Mouse (Mus musculus): ENCODE measurements around the gene Defb43. TPM values are rescaled to one million over a fixed set of nuclear protein-coding genes. Genes with fewer than 3 reads are reported as not detected.

Gene Defb43
- not detected in 2 replicates for polyA plus RNA-seq (2016; fragmentation: Nextera tagmentation; extraction: Ambion mirVana)

DNA sequence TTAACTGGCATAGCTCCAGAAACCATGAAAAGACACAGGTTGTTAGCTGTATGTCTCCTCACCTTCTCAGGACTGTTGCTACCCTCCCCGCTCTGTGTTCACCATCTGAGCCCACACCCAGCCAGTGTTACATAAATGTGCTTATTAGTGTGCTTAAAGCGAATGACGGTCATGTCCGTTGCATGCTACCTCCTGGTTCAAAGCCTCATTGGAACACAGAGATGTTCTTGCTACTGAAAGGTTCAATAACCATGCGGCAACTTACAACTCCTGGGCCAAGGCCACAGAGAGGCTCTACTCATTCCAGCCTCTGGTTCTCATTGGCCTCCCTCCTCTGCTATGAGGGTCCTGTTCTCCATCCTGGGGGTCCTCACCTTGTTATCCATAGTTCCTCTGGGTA, at the start of gene Defb43:
Gene Defb43, plus strand, starts transcription at position 301 of the 400 bp plus-strand sequence.
- Histone ChIP-seq H3K4me2 (replicated peaks) (no peak within 1 kb of the TSS), H3K4me3 (no peak within 1 kb of the TSS), H3K27ac (no peak within 1 kb of the TSS), H3K4me1 (no peaks in the 10 kb centered on the region), H3K9ac (no peak within 1 kb of the TSS), H3K36me3 (no peaks in the 10 kb centered on the region), H3K27me3 (no peaks in the 10 kb centered on the region), H3K9me3 (replicated peaks) (no peaks in the 10 kb centered on the region)
- WGBS, result 96% methylated on average over 5 of the region's 5 CpGs
- ATAC-seq (ENCODE audit: low FRiP score), result no peak

DNA sequence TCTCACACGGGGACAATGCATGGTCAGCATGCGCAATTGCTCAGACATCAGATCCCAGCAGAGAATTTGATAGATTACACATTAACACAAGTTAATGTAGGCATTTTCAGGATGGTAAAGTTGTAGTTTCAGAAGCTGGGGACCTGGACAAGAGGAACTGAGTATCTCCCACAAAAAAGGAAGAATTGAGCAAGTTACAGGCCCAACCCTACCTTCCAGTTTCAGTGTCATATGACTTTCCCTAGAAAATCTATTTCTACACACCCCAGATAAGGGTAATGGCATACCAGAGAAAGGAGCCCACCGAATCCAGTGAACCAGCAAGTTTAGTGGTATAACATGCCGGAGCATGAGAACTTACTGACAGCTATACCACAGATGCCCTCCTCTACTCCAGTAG, 47.9 kb upstream of the Defb43 start:
- peaks cover 10% of the 10 kb centered on the region for H3K36me3 ChIP-seq
- H3K4me1 ChIP-seq, result peaks cover 10% of the 10 kb centered on the region; the same call in 1 of the 2 replicates
- no peak for ATAC-seq (ENCODE audit: low FRiP score)
- WGBS, result 91% methylated on average over 4 of the region's 4 CpGs
- no peaks in the 10 kb centered on the region for H3K9me3 ChIP-seq (replicated peaks)
- H3K27me3 ChIP-seq, result no peaks in the 10 kb centered on the region
- H3K27ac ChIP-seq, result no peak overlapping the region
- no peak overlapping the region for H3K4me2 ChIP-seq (replicated peaks)
- H3K4me3 ChIP-seq, result no peak overlapping the region
- H3K9ac ChIP-seq, result no peak overlapping the region

DNA sequence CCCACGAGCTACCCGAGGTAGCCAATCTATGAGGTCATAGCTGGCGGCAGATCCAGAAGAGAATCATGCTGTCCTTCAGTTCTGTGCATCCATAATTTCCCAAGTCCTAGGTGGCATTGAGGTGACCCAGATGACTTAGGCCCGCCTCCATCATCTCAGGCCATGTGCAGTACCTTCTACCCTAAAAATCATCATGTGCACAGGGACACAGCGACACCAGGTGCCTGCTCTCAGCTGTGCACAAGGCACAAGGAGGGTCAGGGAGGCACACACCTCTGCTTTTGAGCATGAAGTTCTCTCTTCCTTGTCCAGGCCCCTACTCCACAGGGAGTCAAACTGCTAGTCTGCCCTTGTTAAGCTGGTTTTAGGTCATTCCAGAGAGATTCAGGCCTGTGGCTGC, 46.2 kb upstream of the Defb43 start:
- H3K9ac ChIP-seq, result no peak overlapping the region

DNA sequence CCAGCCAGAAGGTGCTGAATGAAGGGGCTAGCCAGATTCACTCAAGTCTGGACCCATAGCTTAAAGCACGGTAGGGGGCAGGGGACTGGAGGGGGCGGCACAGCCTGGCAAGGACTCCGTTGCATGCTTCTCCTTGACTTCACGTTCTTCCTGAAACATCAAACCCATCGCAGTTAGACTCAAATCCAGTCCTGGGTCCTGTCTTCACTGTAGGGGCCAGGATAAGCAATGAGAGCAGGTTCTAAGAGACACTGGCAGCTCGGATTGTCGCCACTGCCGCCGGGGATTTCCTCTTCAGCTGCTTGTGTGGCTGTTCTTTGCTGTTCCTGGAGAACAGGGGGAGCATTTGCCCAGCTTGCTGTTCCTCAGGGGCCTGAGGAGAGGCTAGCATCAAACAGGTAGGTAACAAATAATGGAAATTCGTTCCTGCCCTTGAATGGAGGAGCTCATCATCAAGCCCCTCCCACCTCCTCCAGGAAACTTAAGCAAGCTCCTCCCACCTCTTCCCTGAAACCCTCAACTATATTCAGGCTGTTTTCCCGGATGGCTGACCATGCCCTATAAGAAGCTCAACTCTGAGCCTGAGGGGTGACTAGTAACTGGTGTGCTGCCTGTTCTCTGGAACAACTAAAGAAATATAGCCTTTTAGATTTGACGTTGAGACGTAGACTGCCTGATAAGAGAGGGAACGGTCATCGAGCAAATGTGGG, 45.6 kb upstream of the Defb43 start:
- no peak for ATAC-seq (ENCODE audit: low FRiP score)
- Histone ChIP-seq H3K4me3 (peak overlapping the region; percentile 10; the same call in 1 of the 2 replicates), H3K27me3 (no peaks in the 10 kb centered on the region), H3K4me2 (replicated peaks) (peak overlapping the region; percentile 44), H3K36me3 (no peaks in the 10 kb centered on the region), H3K27ac (peak overlapping the region; percentile 5; the same call in 1 of the 2 replicates), H3K9me3 (replicated peaks) (no peaks in the 10 kb centered on the region), H3K9ac (0 out of 2 replicates have a peak overlapping the region, but pooled peaks have one; percentile 14), H3K4me1 (peaks cover 10% of the 10 kb centered on the region; the same call in 1 of the 2 replicates)
- WGBS, result 28% methylated on average over 15 of the region's 15 CpGs

More for the DNA sequence above, 46.2 kb upstream of the Defb43 start:
- WGBS, result 89% methylated on average over 5 of the region's 5 CpGs
- Histone ChIP-seq H3K4me2 (replicated peaks) (peak overlapping the region; percentile 44; the same call in 1 of the 2 replicates), H3K27ac (no peak overlapping the region), H3K9me3 (replicated peaks) (no peaks in the 10 kb centered on the region), H3K36me3 (no peaks in the 10 kb centered on the region), H3K4me3 (no peak overlapping the region), H3K4me1 (peaks cover 10% of the 10 kb centered on the region; the same call in 1 of the 2 replicates), H3K27me3 (no peaks in the 10 kb centered on the region)
- no peak for ATAC-seq (ENCODE audit: low FRiP score)

DNA sequence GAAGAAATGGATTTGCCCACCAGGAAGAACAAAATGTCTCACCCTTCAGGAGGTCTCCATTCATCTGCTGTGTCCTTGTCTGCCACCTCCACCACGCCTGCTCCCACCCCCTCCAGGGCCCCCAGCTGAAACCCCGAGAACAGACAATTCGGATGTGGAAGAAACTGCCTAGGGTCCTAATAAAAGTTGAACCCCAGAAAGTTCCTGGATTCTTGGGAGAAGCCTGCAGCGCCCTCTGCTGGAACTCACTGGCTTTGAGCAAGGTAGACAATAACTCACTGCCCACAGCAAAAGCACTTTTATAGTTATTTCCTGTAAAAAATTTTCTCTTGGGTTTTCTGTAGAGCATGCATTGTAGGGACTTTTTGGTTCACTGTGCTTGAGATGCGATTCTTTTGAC, 36.5 kb upstream of the Defb43 start:
- H3K9me3 ChIP-seq (replicated peaks), result no peaks in the 10 kb centered on the region
- no peaks in the 10 kb centered on the region for H3K36me3 ChIP-seq
- no peak overlapping the region for H3K9ac ChIP-seq
- no peaks in the 10 kb centered on the region for H3K27me3 ChIP-seq
- H3K4me1 ChIP-seq, result 0 out of 2 replicates have a peak, but pooled peaks cover 2% of the 10 kb centered on the region
- no peak overlapping the region for H3K4me3 ChIP-seq
- 16% methylated on average over 5 of the region's 5 CpGs for WGBS
- H3K4me2 ChIP-seq (replicated peaks), result no peak overlapping the region
- H3K27ac ChIP-seq, result no peak overlapping the region
- ATAC-seq (ENCODE audit: low FRiP score), result no peak

DNA sequence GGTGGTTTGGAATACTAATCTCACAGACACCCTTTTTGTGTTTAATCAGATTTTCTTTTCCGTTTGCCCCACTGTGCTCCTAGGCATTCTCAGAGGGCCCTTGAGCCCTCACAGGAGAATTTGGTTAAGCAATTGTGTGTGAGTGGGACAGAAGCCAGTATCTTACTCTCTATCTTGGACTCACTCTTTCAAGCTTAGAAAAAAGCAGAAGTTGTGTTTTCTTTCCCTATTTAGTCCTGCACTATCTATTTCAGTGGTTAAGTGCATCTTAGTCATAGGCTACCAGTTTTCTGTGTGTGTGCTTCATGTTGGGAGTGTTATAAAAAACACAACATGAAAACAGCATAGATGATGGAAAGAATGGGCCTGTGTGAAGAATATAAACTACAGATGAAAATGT, 31.8 kb upstream of the Defb43 start:
- Histone ChIP-seq H3K9ac (no peak overlapping the region), H3K36me3 (no peaks in the 10 kb centered on the region), H3K4me2 (replicated peaks) (no peak overlapping the region), H3K27ac (no peak overlapping the region), H3K4me1 (no peaks in the 10 kb centered on the region), H3K9me3 (replicated peaks) (no peaks in the 10 kb centered on the region), H3K27me3 (no peaks in the 10 kb centered on the region), H3K4me3 (no peak overlapping the region)
- WGBS, result 79% methylated on average over 1 of the region's 1 CpGs
- ATAC-seq (ENCODE audit: low FRiP score), result no peak

DNA sequence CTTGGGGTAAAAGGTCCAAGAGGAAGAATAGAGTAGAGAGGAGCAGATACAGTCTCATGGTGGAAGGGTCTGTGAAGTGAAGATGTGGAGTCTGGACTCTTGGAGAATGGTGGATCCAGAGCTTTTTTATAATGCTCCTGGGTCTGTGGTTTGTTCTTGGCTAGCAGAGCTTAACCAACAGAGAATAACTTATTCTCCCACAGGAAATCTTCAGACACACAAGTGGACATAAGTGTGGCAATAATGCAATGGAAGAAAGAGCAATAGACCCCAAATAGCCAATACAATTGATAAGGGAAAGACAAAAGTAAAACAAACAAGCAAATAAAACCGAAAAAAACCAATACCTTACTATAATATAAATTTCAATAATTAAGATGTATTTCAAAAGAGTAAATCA, 27.2 kb upstream of the Defb43 start, which contains the start of gene Defb48:
Gene Defb48, minus strand, starts transcription at position 101 of the 400 bp plus-strand sequence.
- Histone ChIP-seq H3K9me3 (replicated peaks) (no peaks in the 10 kb centered on the region), H3K9ac (no peak within 1 kb of the TSS), H3K4me3 (no peak within 1 kb of the TSS), H3K4me2 (replicated peaks) (no peak within 1 kb of the TSS), H3K36me3 (no peaks in the 10 kb centered on the region), H3K27me3 (no peaks in the 10 kb centered on the region), H3K4me1 (no peaks in the 10 kb centered on the region), H3K27ac (no peak within 1 kb of the TSS)
- ATAC-seq (ENCODE audit: low FRiP score), result no peak
- 81% methylated on average over 1 of the region's 1 CpGs for WGBS

DNA sequence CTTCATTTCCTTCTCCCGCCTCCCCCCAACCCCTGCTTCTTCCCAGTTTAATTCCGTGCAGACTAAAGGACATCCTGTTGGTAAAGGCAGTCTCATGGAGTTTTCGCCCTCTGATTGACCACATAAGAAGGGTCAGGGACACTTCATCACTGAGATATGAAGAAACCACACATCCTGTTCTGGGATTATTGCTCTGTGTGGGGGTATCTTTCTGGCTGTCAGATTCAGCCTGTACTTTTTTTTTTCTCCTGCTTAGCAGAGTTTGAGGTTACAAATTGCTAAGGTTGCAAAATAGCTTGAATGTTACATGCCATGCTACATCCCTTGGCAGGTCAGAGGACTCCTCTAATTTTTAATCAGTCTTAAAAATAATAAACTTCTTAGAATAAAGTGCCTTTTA, 20.3 kb upstream of the Defb43 start:
- WGBS, result 79% methylated on average over 3 of the region's 3 CpGs
- Histone ChIP-seq H3K9me3 (replicated peaks) (no peaks in the 10 kb centered on the region), H3K27me3 (no peaks in the 10 kb centered on the region), H3K9ac (no peak overlapping the region), H3K4me2 (replicated peaks) (no peak overlapping the region), H3K27ac (no peak overlapping the region), H3K4me1 (0 out of 2 replicates have a peak, but pooled peaks cover 4% of the 10 kb centered on the region), H3K4me3 (no peak overlapping the region), H3K36me3 (no peaks in the 10 kb centered on the region)
- ATAC-seq (ENCODE audit: low FRiP score), result no peak

DNA sequence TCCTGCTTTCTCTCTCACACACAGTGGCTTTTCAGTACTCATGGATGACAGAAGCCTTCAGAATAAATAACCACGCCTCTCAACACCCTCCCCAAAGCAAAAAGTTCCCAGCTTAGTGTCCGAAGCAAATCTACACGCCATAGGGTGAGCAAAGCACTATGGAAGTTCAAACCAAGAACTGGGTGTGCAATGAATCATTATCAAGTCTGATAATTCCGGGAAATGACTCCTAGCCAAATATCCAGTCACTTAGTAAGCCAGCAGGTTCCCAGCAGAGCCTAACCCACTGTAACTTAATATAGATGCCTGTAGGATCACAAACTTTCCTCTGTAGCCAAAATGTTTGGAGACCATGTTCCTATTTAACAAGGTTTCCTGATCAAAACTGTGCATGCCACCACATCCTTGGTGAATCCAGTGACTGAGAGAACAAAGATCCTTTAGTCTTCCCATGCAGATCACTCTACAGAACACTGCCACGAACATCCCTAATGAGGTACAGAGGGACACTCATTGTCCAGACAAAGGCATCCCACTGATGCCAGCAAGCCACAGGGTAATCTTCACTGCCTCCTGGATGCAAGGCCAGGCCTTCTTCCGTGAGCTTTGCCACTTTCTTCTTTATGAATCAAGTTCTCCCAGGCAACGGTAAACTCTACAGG, 19.6 kb upstream of the Defb43 start:
- 0 out of 2 replicates have a peak, but pooled peaks cover 4% of the 10 kb centered on the region for H3K4me1 ChIP-seq
- no peak overlapping the region for H3K27ac ChIP-seq
- no peak overlapping the region for H3K4me2 ChIP-seq (replicated peaks)
- H3K9me3 ChIP-seq (replicated peaks), result no peaks in the 10 kb centered on the region
- ATAC-seq (ENCODE audit: low FRiP score), result no peak
- H3K36me3 ChIP-seq, result no peaks in the 10 kb centered on the region
- H3K4me3 ChIP-seq, result no peak overlapping the region
- WGBS, result 74% methylated on average over 7 of the region's 7 CpGs
- no peak overlapping the region for H3K9ac ChIP-seq
- H3K27me3 ChIP-seq, result no peaks in the 10 kb centered on the region

DNA sequence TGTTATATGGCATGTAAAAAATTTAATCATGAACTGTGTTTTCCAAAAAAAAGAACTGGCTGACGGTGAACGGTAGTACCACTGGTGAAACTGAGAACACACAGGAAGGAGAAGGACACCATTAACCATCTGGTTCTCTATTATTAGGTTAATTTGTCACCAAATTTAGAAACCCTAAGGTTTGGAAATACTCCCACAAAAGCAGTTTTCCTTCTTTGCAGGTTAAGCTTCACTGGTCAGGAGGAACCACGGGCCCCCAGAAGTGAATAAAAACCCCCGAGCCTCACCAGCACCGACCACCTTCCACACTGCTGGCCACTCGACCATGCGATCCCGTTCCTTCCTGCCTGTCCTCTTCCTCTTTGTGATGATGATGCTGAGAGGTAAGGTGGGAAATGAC, 13.8 kb upstream of the Defb43 start, which contains the start of gene Defb47:
Gene Defb47, plus strand, starts transcription at position 301 of the 400 bp plus-strand sequence.
- no peak for ATAC-seq (ENCODE audit: low FRiP score)

DNA sequence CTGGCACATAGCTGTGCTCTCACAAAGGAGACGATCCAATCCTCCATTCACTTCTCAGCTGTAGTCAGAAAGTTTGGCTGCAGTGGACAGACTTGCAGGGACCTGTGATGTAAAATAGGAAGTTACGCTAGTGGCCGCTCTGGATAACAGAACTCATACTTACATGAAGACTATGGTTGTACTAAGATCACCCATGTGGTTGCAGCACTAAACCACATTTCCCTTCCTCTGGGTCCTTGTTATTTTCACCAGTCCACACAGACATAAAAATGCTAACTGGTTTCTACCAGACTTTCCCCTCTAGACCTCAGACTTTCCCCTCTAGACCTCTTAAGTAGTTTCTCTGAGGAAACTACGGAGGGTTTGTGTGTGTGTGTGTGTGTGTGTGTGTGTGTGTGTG, 12.6 kb upstream of the Defb43 start:
- ATAC-seq (ENCODE audit: low FRiP score), result no peak
- WGBS, result 88% methylated on average over 4 of the region's 4 CpGs
- Histone ChIP-seq H3K4me2 (replicated peaks) (no peak overlapping the region), H3K27ac (no peak overlapping the region), H3K9me3 (replicated peaks) (no peaks in the 10 kb centered on the region), H3K27me3 (no peaks in the 10 kb centered on the region), H3K9ac (no peak overlapping the region), H3K4me3 (no peak overlapping the region), H3K4me1 (no peaks in the 10 kb centered on the region), H3K36me3 (no peaks in the 10 kb centered on the region)

More for the DNA sequence above, 13.8 kb upstream of the Defb43 start, which contains the start of gene Defb47:
- Histone ChIP-seq H3K27ac (no peak within 1 kb of the TSS), H3K9me3 (replicated peaks) (no peaks in the 10 kb centered on the region), H3K4me2 (replicated peaks) (no peak within 1 kb of the TSS), H3K36me3 (no peaks in the 10 kb centered on the region), H3K4me3 (no peak within 1 kb of the TSS), H3K27me3 (no peaks in the 10 kb centered on the region), H3K9ac (no peak within 1 kb of the TSS), H3K4me1 (no peaks in the 10 kb centered on the region)
- 83% methylated on average over 8 of the region's 8 CpGs for WGBS

DNA sequence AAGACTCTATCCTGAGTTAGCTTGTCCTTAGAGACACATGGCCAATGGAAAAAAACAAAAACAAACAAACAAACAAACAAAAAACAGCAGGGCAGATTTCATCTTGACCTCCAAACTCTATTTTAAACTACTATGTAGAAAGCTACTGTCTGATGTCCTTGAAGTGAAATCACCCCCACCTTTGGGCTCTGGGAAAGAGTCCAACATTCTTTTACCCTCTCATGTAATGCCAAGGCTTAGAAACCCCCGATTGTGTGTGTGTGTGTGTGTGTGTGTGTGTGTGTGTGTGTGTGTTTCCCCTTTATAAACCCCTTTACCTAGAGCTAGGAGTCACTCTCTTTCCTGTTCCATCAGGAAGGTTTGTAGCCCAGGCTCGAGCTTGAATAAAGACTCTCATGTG, 9.0 kb upstream of the Defb43 start:
- Histone ChIP-seq H3K9me3 (replicated peaks) (no peaks in the 10 kb centered on the region), H3K27ac (no peak overlapping the region), H3K4me2 (replicated peaks) (no peak overlapping the region), H3K27me3 (no peaks in the 10 kb centered on the region), H3K36me3 (no peaks in the 10 kb centered on the region), H3K9ac (no peak overlapping the region), H3K4me1 (no peaks in the 10 kb centered on the region), H3K4me3 (no peak overlapping the region)
- no peak for ATAC-seq (ENCODE audit: low FRiP score)
- WGBS, result 63% methylated on average over 2 of the region's 2 CpGs

All from hindbrain, embryonic 12.5 days (tissue).